Mouse (Mus musculus) right cerebral cortex, adult 2 months (tissue): ENCODE data around the gene S100a2.

Experiments
- DNase-seq, 2 experiments: peaks; one replicate each; pipeline ENCODE4 v3.0.0; 2021 to 2022; ENCODE audit warnings: low spot score in 2 of 2

The S100a2 gene

DNA sequence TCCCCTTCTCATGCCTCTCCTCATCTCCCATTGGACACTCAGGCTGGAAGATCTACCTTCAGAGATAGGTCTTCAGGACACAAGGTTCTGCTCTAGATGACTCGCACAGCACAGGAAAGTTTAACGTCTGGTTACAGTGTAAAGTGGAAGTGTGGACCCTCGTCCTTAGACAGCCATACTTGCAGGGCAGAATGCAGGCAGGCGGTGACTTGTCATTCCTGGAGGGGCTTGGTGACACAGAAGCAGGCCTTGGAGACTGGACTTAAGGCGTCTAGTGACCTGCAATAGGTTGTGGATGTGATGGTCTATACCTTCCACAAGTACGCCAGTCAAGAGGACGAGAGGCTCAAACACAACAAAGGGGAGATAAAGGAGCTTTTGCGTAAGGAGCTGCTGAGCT, at the start of gene S100a2:
TSS of gene S100a2 (plus strand) at position 301 of the 400 bp plus-strand sequence.
- DNase-seq: no peak

DNA sequence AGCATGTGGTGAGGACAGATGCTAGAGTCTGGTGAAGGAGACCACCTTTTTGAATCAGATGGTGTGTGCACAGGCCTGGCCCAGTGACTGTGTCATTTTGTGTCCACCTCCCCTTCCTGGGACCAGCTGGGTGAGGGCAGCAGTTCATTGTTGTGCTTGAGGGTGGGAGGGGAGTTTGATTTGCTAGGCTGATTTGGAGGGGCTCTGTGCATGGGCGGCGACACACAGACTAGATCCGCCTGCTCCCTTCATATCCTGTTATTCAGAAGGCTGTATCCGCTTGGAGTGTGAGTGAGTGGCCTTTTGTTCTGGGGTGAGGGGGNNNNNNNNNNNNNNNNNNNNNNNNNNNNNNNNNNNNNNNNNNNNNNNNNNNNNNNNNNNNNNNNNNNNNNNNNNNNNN, 49.1 kb upstream of the S100a2 start:
- no peak for DNase-seq

DNA sequence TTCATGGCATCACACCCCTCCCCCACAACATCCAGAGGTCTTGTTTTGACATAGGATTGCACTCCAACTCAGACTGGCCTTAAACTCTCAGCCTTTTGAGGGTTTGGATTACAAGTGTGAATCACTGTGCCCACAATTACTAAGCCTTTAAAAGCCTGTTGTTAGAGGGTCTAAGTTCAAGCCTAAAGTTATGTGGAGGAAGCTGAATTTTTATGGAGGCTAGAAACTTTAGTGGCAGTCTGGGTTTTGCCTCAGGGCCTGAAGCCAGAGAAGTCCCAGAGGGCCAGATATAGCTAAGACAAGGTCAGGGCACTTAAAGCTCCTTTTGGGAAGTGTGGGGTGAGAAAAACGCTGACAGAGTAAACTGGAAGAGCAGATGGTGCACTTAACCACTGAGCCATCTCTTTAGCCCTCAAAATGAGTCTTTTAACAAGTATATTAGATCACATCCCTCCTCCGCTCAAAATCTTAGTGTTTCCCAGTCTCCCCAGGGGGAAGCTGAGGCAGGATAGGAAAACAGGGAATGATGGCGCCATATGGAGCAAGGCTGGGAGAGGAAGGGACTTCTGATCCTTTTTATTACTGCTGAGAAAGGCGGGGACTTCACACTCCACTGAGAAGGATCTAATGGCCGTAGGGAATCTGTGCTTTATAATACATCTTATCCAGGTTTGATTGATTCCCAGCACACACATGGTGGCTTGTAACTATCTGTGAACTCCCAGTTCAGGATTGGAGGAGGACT, 40.2 kb upstream of the S100a2 start:
- no peak for DNase-seq

DNA sequence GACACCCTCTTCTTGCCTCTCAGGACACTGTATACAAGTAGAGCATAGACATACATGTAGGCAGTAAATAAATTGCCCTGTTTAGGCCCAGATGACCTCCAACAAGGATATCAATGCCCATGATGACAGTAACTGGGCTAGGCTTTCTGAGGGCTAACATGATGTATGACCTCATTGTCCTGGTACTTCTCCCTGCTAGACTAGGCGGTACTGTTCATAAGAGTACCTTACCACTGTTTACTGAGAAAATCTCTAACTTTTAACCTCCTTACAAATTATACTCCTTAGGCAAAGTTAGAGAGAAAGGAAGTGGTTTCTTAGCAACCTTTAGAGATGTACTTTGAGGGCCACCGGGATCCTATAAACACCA, 39.6 kb upstream of the S100a2 start:
- DNase-seq: no peak

DNA sequence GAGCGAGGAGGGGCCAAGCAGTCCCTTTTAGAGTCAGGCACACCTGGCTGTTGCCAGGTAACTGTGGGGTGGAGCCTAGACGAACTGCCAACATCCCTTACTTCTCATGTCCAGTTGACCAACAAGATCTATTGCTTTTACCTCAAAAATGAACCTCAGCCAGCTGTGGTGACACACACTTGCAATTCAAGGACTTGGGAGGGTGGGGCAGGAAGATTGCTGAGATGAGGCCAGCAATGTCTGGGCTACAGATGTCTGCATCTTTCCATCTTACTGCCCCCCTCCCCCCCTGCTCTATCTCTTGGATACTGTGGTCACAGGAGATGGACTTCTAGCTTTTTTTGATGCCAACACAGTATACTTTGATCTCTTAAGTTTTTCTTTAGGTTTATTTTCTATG, 37.8 kb upstream of the S100a2 start:
- no peak for DNase-seq

DNA sequence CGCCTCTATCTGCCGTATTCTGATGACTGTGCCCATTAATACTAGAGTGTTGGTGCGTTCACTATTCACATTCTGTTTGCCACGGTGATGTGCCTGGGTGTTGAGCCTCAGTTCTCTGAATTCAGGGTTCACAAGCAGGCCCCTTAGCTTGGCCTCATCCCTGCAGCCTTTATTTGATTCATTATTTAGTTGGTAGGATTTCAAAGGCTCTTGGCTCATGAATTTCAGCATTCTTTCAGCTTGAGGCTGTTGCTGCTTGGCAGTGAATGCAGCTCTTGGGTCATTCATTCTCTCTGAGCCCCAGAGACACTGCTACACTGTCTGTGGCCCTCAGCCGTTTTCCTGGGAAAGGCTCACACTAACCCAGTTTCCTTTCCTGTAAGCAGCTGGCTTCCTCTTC, 34.1 kb upstream of the S100a2 start:
- peak; percentile 21 to 30 for DNase-seq

DNA sequence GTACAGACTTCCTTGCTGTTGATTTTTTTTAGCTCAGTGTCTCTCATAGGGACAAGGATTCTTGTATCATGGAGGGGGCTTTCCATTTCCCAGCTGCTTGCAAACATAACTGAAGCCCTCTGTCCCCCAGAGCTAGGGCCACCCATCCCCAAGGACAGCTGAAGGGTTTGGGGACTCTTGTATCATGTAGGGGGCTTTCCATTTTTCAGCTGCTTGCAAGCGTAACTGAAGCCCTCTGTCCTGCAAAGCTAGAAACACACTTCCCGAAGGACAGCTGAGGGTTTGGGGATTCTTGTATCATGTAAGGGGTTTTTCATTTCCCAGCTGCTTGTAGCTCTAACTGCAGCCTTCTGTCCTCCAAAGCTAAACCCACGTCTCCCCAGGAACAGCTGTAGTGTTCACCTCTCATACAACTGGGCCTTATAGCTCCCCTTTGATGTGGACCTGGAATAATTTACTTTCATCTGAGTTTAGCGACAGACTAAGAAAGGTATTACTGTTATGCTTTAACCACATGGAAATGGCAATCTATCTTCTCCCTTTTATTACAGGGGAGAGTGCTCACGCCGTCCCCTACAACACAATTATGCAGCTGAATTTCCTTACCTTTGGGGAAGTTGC, 29.9 kb upstream of the S100a2 start, which contains the start of gene S100a3:
TSS of gene S100a3 (plus strand) at position 571 of the 621 bp plus-strand sequence.
- no peak for DNase-seq

DNA sequence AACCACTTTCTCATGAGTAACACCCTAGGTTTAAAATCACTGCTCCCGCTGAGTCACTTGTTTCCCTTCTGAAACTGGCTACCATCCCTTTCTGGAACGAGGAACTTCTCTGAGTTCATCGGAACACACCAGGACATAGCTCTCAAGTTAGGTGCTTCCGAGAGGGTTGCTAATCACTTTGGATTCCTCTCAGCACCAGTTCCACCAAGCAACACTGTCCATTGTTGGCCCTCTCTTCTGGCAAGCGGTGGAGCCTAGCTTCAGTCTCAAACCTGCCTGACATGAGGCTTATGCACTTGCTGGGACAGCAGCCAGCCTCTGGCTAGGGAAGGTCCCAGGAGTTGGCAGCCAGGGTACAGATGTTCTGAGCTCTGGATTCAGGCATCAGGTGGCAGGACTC, 15.4 kb upstream of the S100a2 start:
- DNase-seq: no peak

DNA sequence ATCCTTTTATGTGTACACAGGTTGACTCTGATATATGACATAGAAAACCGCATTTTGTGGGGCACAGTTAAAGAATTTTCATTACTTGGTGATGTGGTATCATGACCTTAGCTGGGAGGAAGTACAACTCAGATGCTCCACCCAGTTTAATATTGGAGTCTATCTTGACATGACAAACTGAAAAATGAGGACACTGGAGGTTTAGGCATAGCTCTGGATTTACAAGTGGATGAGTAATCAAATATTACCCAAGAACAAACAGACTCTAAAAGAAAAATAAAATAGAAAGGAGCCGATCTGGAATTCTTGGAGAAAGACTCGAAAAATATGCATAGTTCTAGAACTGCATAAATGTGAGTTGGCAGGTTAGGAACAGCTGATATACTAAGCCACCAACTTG, 14.7 kb upstream of the S100a2 start:
- DNase-seq: no peak

DNA sequence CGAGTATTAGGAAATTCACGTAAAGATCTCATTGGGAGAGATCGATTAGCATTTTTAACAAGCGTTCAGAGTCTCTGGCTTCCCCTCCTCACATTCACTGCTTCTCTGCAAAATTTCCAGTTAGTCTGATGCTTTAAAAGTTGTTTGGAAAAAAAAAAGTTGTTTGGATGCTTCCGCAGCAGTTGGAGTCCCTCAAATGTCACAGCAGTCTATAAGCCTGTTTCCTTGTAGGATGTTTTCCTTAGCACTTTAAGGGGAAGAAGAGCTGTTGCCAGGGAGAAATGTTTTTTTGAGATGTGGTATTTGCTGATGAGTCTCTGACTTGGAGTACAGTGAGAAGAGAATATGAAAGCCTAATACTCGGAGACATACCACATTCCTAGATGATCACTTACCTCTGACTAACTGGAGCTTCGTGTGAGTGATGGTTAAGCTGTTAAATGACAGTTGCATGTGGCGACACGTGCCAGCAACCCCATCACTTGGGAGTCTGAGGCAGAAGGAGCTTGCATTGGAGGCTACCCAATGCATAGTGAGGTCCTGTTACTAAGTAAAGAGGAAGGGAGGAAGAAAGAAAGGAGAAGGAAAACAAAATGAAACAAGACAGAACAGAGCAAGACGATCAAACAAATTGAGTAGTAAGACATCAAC, 13.6 kb upstream of the S100a2 start:
- DNase-seq: no peak

DNA sequence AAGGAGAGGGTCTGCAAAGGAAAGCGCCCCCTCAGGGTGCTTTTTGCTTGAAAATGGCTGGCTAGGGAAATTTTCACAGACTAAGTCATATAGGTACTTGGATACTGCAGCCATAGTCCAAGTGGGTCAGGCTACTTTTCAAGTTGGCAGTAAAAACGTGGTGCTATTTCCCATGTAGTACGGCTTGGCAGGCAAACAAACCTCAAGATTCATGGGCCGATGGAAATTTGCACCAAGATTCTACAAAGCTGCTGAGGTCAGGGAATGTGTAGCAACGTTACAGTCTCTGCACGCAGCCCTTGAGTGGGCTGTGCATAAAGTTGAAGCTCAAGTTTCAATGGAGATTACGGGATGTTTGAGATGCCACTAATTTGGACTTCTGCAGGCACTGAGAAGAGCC, 10.6 kb upstream of the S100a2 start:
- DNase-seq: no peak

DNA sequence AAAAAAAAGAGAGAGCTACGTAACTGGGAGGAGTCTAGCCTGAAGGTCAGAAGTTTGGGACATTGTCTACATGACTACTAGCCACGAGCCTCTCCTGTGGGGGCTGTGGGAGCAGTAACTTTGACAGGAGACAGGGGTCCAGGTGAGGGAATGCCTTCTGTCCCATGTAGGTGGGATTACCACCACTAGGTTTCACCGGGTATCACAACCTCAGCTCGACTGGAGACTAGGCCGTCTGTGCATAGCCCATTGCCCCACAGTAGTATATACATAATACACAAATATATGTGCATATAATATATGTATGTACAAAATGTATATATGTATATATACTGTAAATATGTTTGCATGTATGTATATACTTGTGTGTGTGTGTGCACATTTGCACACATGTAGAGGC, 8.9 kb upstream of the S100a2 start:
- DNase-seq: no peak

DNA sequence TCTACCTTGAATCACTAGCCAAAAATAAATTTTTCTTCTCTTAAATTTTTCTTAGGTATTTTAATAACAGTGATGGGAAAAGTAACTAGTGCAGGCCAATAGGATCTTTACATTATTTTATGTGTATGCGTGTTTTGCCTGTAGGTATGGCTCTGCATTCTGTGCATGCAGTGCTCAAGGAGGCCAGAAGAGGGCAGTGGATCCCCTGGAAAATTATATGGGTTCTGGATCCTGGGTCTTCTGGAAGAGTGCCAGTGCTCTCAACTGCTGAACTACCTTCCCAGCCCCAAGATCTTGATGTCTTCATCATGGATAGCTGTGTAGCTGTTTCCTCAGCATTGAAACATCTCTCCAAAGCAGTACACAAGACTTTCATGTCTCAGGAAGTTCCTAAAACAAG, 7.9 kb upstream of the S100a2 start:
- no peak for DNase-seq

DNA sequence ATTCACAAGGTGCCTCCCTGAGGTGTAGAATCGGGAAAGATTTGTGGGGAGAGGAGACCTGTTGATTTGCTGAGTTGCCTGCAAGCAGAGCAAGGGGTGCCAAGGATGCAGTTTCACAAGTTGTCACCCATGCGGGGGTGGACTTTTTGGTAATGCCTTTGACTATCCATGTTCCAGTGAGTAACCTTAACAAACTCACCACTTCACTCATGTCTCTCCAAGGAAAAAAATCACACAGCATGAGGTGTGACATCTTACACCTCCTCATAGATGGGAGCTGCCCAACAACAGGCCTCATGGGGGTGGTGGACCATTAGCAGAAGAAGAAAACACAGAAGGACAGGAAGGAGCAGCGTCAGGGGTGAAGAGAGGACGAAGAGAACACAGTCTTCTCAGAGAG, 7.5 kb upstream of the S100a2 start:
- DNase-seq: no peak

DNA sequence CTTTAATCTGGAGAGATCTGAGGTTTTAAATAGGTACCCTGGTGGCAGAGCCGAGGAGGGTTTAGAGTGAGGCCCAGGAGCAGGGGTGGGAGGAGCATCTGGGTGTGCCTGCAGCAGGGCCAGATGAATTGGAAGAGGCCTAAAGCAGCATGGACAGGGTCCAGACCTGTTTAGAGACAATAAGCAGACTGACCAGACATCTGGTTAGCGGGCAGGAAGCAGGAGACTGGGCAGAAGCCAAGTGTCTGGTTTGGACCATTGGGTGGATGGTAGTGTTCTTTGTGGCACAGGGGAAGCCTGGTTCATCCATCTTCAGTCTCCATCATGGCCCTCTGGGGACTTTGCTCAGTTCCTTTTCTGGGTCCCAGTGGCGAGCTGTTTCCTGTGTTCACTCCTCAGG, 6.2 kb upstream of the S100a2 start:
- DNase-seq: no peak

DNA sequence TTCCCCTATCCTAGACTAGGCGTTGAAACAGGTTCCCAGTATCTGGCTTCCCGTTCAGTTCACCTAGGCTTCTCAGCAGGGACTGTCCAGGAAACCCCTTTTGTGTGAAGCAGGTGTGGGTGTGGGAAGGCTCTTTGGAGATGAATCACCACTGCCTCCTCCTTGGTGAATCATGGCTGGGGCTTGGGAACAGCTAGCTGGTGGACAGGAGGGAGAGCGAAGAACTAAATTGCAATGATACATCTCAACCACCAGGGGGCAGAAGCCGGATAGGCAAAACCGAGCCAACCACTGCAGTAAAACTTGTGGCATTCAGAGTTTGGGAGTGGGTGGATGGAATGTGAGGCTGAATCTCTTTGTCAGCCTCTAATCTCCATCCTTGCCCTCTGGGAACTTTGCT, 4.5 kb upstream of the S100a2 start:
- peak; percentile 71 to 84 for DNase-seq

DNA sequence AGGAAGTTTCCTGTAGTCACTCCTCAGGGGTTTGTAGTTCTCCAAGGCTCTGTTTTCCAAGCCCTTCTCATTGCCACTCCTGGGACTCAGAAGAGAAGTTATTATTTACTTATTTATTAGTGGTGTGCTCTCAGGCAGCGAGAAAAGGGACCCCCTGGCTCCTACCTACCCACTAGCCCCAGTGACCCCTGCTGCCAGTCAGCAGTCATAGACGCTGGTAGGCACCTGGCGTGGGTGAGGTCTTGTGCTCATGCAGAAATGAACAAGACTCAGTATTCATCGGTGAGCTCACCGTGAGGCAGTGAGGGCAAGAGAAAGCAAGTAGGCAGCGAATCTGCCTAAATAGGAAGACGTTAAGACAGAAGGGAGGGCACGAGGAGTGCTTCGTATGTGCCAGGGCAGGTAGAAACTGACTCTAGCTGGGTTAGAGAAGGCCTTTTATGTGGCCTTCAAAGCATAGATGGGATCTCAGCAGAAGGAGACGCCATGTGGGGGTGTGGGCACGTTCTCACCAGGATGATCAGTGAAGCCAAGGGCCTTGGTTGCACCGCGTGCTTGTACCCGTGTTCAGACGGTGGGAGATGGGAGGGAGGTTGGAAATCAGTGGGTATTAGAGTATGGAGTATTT, 3.9 kb upstream of the S100a2 start:
- DNase-seq: no peak

DNA sequence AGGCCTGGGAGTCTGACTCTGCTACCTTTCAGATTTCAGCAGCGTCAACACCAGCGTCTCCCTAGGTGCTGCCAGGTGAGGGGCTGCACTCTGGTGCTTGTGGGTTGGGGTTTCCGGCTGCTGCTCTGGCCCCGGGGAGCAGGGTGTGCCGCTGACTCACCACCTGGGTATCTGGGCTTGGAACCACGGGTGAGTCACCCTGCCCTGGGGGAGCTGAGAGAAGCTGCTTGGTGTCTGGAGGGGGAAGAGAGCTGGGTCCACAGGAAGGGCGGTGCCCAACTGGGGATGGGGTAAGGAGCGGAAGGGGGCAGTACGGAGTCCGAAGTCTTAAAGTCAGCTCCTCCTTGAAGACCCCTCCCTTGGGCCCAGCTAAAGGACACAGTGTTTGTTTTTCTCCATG, 3.1 kb upstream of the S100a2 start:
- no peak for DNase-seq

DNA sequence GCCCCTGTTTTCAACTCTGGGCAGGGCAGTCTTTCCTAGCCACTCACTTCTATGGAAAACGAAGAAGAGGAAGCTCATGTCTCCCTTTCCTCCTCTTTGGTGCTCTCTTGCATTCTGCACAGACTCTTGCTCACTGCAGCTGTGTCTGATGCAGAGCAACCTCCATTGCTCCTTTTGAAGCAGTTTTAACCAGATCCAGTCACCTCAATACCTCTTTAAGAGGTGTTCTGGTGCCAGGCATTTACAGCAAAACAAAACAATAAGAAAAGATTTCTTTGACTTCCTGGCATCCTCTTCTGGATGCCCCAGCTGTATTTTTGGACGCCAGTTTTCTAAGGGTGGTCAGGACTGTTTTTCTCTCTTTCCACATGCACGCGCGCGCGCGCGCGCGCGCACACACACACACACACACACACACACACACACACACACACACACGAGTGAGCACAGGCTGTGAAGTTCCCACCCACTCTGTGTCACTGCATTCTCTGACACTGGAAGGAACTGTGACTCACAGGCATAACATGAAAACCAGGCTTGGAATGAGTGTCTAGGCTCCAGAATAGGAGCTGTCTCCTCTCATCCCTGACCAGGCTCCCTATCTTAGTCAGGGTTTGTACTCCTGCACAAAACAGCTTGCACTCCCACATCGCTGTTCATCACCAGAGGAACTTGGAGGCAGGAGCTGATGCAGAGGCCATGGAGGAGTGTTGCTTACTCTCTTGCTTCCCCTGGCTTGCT, 2.5 kb upstream of the S100a2 start:
- peak; percentile 57 to 62 for DNase-seq

DNA sequence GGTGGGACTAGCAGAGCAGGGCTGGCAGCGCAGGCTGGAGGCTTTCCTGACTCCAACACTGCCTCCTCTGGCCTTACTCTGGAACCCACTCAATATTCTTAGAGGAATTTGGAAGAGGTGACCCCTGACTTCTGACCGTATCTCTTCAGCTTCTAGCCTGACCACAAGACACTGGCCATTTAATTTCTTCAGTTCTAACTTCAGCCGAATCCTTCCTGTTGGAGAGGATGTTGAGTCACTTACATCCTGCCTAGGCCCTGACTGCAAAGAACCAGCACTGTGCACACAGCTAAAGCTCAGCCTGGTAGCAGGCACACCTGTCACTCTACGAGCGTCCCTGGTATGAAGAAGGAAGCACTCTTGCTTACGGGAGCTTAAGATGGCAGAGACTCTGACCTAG, 657 bp upstream of the S100a2 start:
- no peak for DNase-seq

DNA sequence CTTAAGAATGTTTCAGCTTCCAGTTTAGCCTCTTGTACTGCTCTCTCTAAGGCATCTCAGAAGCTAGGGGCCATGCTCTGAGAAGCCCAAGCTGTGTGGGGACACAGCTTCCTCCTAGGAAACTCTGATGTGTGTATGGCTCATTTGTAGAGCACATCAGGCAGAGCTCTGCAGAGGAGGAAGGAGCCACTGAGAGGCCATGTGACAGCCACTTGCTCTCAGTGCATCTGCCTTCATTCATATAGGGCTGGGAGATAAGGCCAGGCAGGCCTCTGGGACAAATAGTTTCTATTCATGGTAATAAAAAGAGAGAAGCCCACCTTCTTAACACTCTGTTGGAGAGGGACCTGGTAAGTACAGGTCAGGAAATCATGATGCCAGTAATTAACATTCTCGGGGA, 4.4 kb downstream of the S100a2 start:
- DNase-seq: no peak

DNA sequence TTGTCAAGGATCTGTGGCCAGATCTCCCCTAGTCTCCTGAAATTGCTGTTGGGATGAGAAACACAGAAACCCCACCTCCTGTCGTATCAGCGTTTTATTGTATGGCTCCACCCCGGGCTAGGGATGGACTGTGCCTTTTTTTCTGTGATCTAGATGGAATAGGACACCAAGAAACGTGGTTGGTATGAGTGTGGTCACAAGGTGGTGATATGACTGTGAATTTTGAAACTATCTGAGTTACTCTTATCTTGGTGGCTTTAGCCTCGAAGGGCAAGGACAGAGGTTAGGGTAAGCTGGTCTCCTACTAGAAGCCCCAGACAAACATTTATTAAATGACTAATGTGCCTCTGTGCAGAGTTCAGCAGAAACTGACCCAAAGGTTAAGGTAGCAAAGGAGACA, 5.5 kb downstream of the S100a2 start:
- DNase-seq: no peak
